Mouse (Mus musculus): ENCODE measurements around the gene Rfesd.

GRCm38 (mm10) chr13:76064363-76064945 lies 45.9 kb upstream of the Rfesd start:
- TF ChIP-seq EP300 (IDR thresholded peaks at IDR 0.05; ENCODE audit: low read depth) (no peak), CTCF (IDR thresholded peaks at IDR 0.05; ENCODE audit: low read depth) (no peak)
